Mouse (Mus musculus) MEL (cell line): ENCODE data around the gene Dhrs7b.

ENCODE experiments used
- CTCF ChIP-seq, 3 experiments: IDR thresholded peaks in 2 of 3; conservative IDR thresholded peaks in 1 of 3; 2 replicates each; pipeline ENCODE4 v1.5.1; 2011 to 2012; ENCODE audit warnings: low read length in 3 of 3, low read depth in 2 of 3, mild to moderate bottlenecking in 2 of 3, improper control_type of control experiment in 1 of 3, inconsistent platforms in 1 of 3, mixed read lengths in 1 of 3, moderate library complexity in 1 of 3; ENCODE audit not compliant: control insufficient read depth in 1 of 3, insufficient read depth in 1 of 3, poor library complexity in 1 of 3, severe bottlenecking in 1 of 3
- ELF1 ChIP-seq: IDR thresholded peaks from 2 replicates; pipeline ENCODE4 v1.6.1; 2014; ENCODE audit warnings: low read depth, mild to moderate bottlenecking, inconsistent platforms, low read length, improper control_type of control experiment, moderate library complexity
- EP300 ChIP-seq, 2 experiments: IDR thresholded peaks; 2 replicates each; pipeline ENCODE4 v1.6.1; 2011; ENCODE audit warnings: improper control_type of control experiment in 2 of 2, low read length in 2 of 2, low read depth in 1 of 2, mild to moderate bottlenecking in 1 of 2
- GABPA ChIP-seq: IDR thresholded peaks from 2 replicates; pipeline ENCODE4 v1.6.1; 2012; ENCODE audit warnings: low read depth, mild to moderate bottlenecking, inconsistent platforms, low read length, improper control_type of control experiment, moderate library complexity
- GATA1 ChIP-seq: IDR thresholded peaks from 2 replicates; pipeline ENCODE4 v1.6.1; 2011; ENCODE audit warnings: low read depth, low read length, improper control_type of control experiment
- KAT2A ChIP-seq: conservative IDR thresholded peaks from 2 replicates; pipeline ENCODE4 v1.6.1; 2012; ENCODE audit warnings: low read depth, low read length, improper control_type of control experiment, inconsistent platforms
- MAZ ChIP-seq: IDR thresholded peaks from 2 replicates; pipeline ENCODE4 v1.6.1; 2012; ENCODE audit warnings: low read depth, mild to moderate bottlenecking, inconsistent platforms, low read length, improper control_type of control experiment
- RAD21 ChIP-seq: IDR thresholded peaks from 2 replicates; pipeline ENCODE4 v1.6.1; 2011; ENCODE audit warnings: mild to moderate bottlenecking, low read depth, low read length, improper control_type of control experiment
- TAL1 ChIP-seq: IDR thresholded peaks from 2 replicates; pipeline ENCODE4 v1.6.1; 2012; ENCODE audit warnings: mild to moderate bottlenecking, inconsistent platforms, low read length, moderate library complexity, mixed read lengths
- UBTF ChIP-seq: IDR thresholded peaks from 2 replicates; pipeline ENCODE4 v1.6.1; 2012; ENCODE audit warnings: low read depth, mild to moderate bottlenecking, inconsistent platforms, low read length, improper control_type of control experiment, moderate library complexity, borderline replicate concordance; ENCODE audit not compliant: insufficient read depth

- TF ChIP-seq KAT2A = no peak
- no peak for TF ChIP-seq CTCF (IDR thresholded peaks at IDR 0.05 in 2 of 3, conservative IDR thresholded peaks at IDR 0.05 in 1 of 3; ENCODE audit: control insufficient read depth in 1 of 3, insufficient read depth in 1 of 3, low read depth in 2 of 3, low read length in 3 of 3, poor library complexity in 1 of 3, severe bottlenecking in 1 of 3)
- no peak for TF ChIP-seq EP300 (IDR thresholded peaks at IDR 0.05; ENCODE audit: low read depth in 1 of 2, low read length in 2 of 2)
- TF ChIP-seq RAD21 = no peak
- TF ChIP-seq ELF1 = no peak
- TF ChIP-seq TAL1 = no peak
- TF ChIP-seq GATA1 = no peak
- no peak for TF ChIP-seq MAZ
- TF ChIP-seq GABPA = no peak
- TF ChIP-seq UBTF = no peak
These were observed 11.2 kb downstream of the Dhrs7b start for GRCm38 (mm10) chr11:60841467-60842200.
